Mouse (Mus musculus): ENCODE measurements around the gene Glrb.

GRCm38 (mm10) chr3:80801827-80802310 lies 111.6 kb downstream of the Glrb start:
- TF ChIP-seq POLR2A (IDR thresholded peaks at IDR 0.05; ENCODE audit: low read depth, low read length) (no peak), CTCF (conservative IDR thresholded peaks at IDR 0.05; ENCODE audit: insufficient read depth, insufficient read length, low read depth, low read length) (no peak)

Data from kidney, adult 2 months (tissue).